Comparison of ENCODE assay signal across 8 mouse cellular contexts in the genomic region with DNA sequence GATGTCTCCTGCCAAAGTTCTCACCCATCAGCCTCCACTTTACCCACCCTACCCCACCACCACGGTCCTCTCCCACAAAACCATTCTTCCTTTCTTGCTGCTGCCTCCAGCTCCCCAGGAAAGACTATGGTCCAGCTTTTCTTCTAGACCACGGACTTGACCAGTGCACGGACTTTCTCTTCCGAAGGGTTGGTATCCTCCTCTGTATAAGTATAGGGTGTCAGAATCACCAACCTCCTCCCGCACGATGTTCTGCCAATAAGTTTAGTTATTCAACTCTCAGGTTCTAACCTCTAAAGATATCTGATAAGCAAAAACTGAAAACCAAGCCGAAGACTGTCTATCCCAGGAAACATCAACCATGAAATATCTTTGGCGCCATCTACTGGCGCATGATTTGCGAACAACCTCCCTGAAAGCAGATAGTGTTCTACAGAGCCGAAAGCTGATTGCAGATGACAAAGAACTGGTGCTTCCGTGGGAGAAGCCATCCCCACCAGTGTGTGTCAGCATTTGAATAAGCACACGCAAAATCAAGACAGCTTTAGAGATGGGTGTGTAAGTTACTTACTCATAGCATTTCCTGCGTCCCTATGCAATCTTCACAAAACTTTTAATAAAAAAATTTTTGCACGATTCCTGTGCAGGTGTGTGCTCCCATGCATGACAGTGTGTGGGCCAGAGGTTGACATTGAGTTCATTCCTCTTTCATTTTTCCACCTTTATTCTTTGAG.
DNase-seq lines count a peak whose midpoint lies in the region; ATAC-seq and TF ChIP-seq lines count a peak whose summit lies in the region.

No protein-coding gene starts in this region.

- peak; percentile 93 for ATAC-seq in forebrain, embryonic 13.5 days
- ATAC-seq in neural tube, embryonic 15.5 days (ENCODE audit: low FRiP score) = peak; percentile 86

- no peak overlapping the region for H3K4me3 ChIP-seq in E14TG2a.4 (replicated peaks; ENCODE audit: low read length)
- no peak overlapping the region for H3K4me3 ChIP-seq in forebrain, embryonic 13.5 days
- H3K4me3 ChIP-seq in neural tube, embryonic 15.5 days (replicated peaks) = no peak overlapping the region

- no peaks in the 10 kb centered on the region for H3K27me3 ChIP-seq in E14TG2a.4 (ENCODE audit: insufficient read depth, low read length)
- no peaks in the 10 kb centered on the region for H3K27me3 ChIP-seq in forebrain, embryonic 13.5 days
- no peaks in the 10 kb centered on the region for H3K27me3 ChIP-seq in neural tube, embryonic 15.5 days (replicated peaks)

- intact Hi-C loops in heart, postnatal 14 days (cut with DNase I) = loop anchor here (1.0 kb wide), 1 partner anchor 342 kb away; no protein-coding TSS in a partner anchor

- no peak overlapping the region for H3K27ac ChIP-seq in forebrain, embryonic 13.5 days
- no peak overlapping the region for H3K27ac ChIP-seq in neural tube, embryonic 15.5 days (replicated peaks)

- H3K4me2 ChIP-seq in forebrain, embryonic 13.5 days = no peak overlapping the region
- H3K4me2 ChIP-seq in neural tube, embryonic 15.5 days = no peak overlapping the region

- peak; percentile 85 for DNase-seq in c-Kit-positive CD71-negative TER-119-negative erythroid progenitor cells, embryonic 14.5 days (ENCODE audit: low read depth)
- peak; percentile 82 to 89 for DNase-seq in heart, postnatal 14 days
- DNase-seq in kidney, postnatal 36 days = peak; percentile 85 to 92
- peak; percentile 79 to 81 for DNase-seq in lung, adult 18-20 months
- DNase-seq in testis, postnatal 14 days (ENCODE audit: low spot score) = peak; percentile 46

- H3K36me3 ChIP-seq in E14TG2a.4 (ENCODE audit: insufficient read depth, low read length) = no peaks in the 10 kb centered on the region
- H3K36me3 ChIP-seq in forebrain, embryonic 13.5 days (ENCODE audit: poor library complexity, severe bottlenecking) = no peaks in the 10 kb centered on the region
- no peaks in the 10 kb centered on the region for H3K36me3 ChIP-seq in neural tube, embryonic 15.5 days

- H3K9me3 ChIP-seq in E14TG2a.4 (ENCODE audit: low read length) = no peaks in the 10 kb centered on the region
- no peaks in the 10 kb centered on the region for H3K9me3 ChIP-seq in forebrain, embryonic 13.5 days (replicated peaks)
- no peaks in the 10 kb centered on the region for H3K9me3 ChIP-seq in neural tube, embryonic 15.5 days (replicated peaks)

- peak; percentile 78 for TF ChIP-seq CTCF in E14TG2a.4 (conservative IDR thresholded peaks at IDR 0.05; ENCODE audit: low read length)

- peaks cover 2% of the 10 kb centered on the region; the same call in 1 of the 2 replicates for H3K4me1 ChIP-seq in E14TG2a.4 (replicated peaks; ENCODE audit: low read depth, low read length)
- 0 out of 2 replicates have a peak, but pooled peaks cover 4% of the 10 kb centered on the region for H3K4me1 ChIP-seq in forebrain, embryonic 13.5 days
- H3K4me1 ChIP-seq in neural tube, embryonic 15.5 days = no peaks in the 10 kb centered on the region

- 37% methylated on average over 15 of the region's 15 CpGs for WGBS in forebrain, embryonic 13.5 days
- WGBS in neural tube, embryonic 15.5 days = 36% methylated on average over 15 of the region's 15 CpGs

- H3K9ac ChIP-seq in forebrain, embryonic 13.5 days = no peak overlapping the region
- no peak overlapping the region for H3K9ac ChIP-seq in neural tube, embryonic 15.5 days (replicated peaks)
